Mouse (Mus musculus) limb, embryonic 14.5 days (tissue): ENCODE measurements around the gene Clta. TPM values are rescaled to one million over a fixed set of nuclear protein-coding genes. Genes with fewer than 3 reads are reported as not detected.

Experiments used
- ATAC-seq: fragments of 200-750 bp; cut with Nextera tagmentation; 2 replicates; pipeline ENCODE4 v1.8.0; 2017; ENCODE audit warnings: low read depth, moderate number of reproducible peaks, moderate TSS enrichment; ENCODE audit not compliant: low FRiP score
- DNase-seq: peaks from one replicate; pipeline ENCODE4 v3.0.0-alpha.2; 2015; ENCODE audit warnings: low spot score
- H3K27ac ChIP-seq: fragments of 300-500 bp; sonication (generic); replicated peaks from 2 replicates; pipeline ENCODE4 v1.5.1; 2014; ENCODE audit warnings: low read depth, mild to moderate bottlenecking, low read length, moderate library complexity, mixed read lengths
- H3K27me3 ChIP-seq: fragments of 300-500 bp; sonication (generic); 2 replicates; pipeline ENCODE4 v1.6.1; 2014; ENCODE audit warnings: low read length, mixed read lengths; ENCODE audit not compliant: control insufficient read depth, insufficient read depth
- H3K36me3 ChIP-seq: fragments of 300-500 bp; sonication (generic); 2 replicates; pipeline ENCODE4 v1.6.1; 2014; ENCODE audit warnings: mild to moderate bottlenecking, low read length, moderate library complexity, mixed read lengths; ENCODE audit not compliant: control insufficient read depth, insufficient read depth
- H3K4me1 ChIP-seq: fragments of 300-500 bp; sonication (generic); 2 replicates; pipeline ENCODE4 v1.6.1; 2014; ENCODE audit warnings: antibody characterized with exemption, low read length, mixed read lengths; ENCODE audit not compliant: control insufficient read depth, insufficient read depth
- H3K4me2 ChIP-seq: fragments of 300-500 bp; sonication (generic); replicated peaks from 2 replicates; pipeline ENCODE4 v1.6.1; 2014; ENCODE audit warnings: low read depth, mild to moderate bottlenecking, low read length, moderate library complexity; ENCODE audit not compliant: severe bottlenecking
- H3K4me3 ChIP-seq: fragments of 300-500 bp; sonication (generic); replicated peaks from 2 replicates; pipeline ENCODE4 v1.5.1; 2014; ENCODE audit warnings: low read length
- H3K9ac ChIP-seq: fragments of 300-500 bp; sonication (generic); 2 replicates; pipeline ENCODE4 v1.6.1; 2014; ENCODE audit warnings: mild to moderate bottlenecking, low read depth, low read length, moderate library complexity; ENCODE audit not compliant: severe bottlenecking
- H3K9me3 ChIP-seq: fragments of 300-500 bp; sonication (generic); 2 replicates; pipeline ENCODE4 v1.6.1; 2016; ENCODE audit warnings: low read length; ENCODE audit not compliant: control insufficient read depth
- POLR2A ChIP-seq: fragments of 200-500 bp; IDR thresholded peaks from 2 replicates; pipeline ENCODE4 v1.8.0; 2012; ENCODE audit warnings: inconsistent platforms, mild to moderate bottlenecking, moderate library complexity, borderline replicate concordance; ENCODE audit not compliant: insufficient read depth, insufficient read length; ENCODE audit errors: extremely low read depth
- WGBS: fragments of 180-500 bp; shearing (Covaris S2); extraction: QIAGEN DNeasy Blood & Tissue Kit; methylation state at CpG from one replicate; pipeline ENCODE4 v1.1.7; 2014; 5-methylcytosine and 5-hydroxymethylcytosine counted together
- polyA plus RNA-seq, 2 experiments: library from polyadenylated mRNA; depleted of rRNA in 1 of 2; stranded (reverse) in 1 of 2; unstranded in 1 of 2; fragments of >200 nt; fragmentation: Nextera tagmentation in 1 of 2; extraction: Ambion mirVana in 1 of 2; gene quantifications; 2 replicates each; pipeline versions ENCODE4 v1.2.1 to v1.2.3; 2012 to 2014

The Clta gene
- polyA plus RNA-seq, 2 experiments, result 252 to 361 TPM

DNA sequence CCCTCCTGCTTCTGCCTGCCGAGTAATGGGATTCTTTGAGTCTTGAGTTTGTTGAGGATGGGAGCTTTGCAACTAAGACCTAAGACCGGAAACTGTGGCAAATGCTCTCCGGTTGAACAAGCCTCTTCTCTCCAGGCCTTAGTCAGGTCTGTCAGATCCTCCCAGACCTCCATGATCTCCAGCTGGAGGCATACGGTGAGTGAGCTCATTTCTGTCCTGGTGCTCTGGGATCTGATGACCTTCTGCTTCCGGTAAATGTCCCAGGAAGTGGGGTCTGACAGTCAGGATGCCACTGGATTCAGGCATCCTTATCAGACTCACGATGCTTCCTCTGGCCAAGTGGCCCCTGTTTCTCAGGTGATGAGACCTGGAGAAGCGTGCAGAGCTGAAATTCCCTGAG lies 23.0 kb upstream of the Clta start:
- no peak for TF ChIP-seq POLR2A
- H3K27ac ChIP-seq, result no peak overlapping the region
- no peaks in the 10 kb centered on the region for H3K36me3 ChIP-seq
- no peak for ATAC-seq
- no peaks in the 10 kb centered on the region for H3K9me3 ChIP-seq
- H3K27me3 ChIP-seq, result no peaks in the 10 kb centered on the region
- H3K4me2 ChIP-seq, result no peak overlapping the region
- peaks cover 27% of the 10 kb centered on the region for H3K4me1 ChIP-seq
- H3K9ac ChIP-seq, result no peak overlapping the region
- WGBS, result 92% methylated on average over 7 of the region's 7 CpGs
- DNase-seq, result no peak
- no peak overlapping the region for H3K4me3 ChIP-seq

DNA sequence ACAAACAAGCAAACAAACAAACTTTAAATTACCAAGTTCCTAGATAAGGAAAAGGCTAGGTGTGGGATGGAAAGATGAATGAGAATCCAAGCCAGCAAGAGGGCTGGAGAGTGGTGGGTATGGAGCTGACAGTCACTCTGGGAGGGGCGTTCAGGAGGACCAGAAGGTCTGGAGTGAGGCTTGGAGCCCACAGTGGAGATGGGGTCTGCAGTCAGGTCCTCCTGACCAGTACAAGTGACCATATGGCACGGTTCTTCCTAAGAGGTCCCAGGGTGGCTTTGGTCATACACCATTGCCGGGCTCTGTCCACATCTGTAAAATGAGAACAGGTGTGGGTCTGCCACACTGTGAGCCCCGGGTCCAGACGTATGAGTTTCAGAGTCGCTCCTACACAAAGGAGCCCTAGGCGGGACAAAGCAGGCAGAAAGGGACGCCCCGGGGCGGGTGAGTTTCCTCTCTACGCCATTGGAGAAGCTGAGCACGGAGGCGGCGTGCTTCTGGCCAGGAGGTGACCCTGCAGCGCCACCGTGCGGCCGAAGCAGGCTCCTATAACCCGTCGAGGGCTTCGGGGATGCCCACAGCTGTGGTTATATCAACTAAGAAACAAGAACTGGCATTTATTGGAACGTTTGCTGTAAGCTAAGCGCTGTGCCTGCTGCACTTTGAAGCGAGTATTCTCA lies 22.1 kb upstream of the Clta start:
- Histone ChIP-seq H3K4me1 (peaks cover 27% of the 10 kb centered on the region), H3K4me2 (peak overlapping the region; percentile 68), H3K27me3 (no peaks in the 10 kb centered on the region), H3K9me3 (no peaks in the 10 kb centered on the region), H3K27ac (0 out of 2 replicates have a peak overlapping the region, but pooled peaks have one; percentile 29), H3K9ac (peak overlapping the region; percentile 59), H3K4me3 (peak overlapping the region; percentile 34), H3K36me3 (no peaks in the 10 kb centered on the region)
- under 1% methylated on average over 24 of the region's 24 CpGs for WGBS
- ATAC-seq (peak; percentile 89), DNase-seq (peak; percentile 93)
- peak; percentile 54; the same call in 1 of the 2 replicates for TF ChIP-seq POLR2A

DNA sequence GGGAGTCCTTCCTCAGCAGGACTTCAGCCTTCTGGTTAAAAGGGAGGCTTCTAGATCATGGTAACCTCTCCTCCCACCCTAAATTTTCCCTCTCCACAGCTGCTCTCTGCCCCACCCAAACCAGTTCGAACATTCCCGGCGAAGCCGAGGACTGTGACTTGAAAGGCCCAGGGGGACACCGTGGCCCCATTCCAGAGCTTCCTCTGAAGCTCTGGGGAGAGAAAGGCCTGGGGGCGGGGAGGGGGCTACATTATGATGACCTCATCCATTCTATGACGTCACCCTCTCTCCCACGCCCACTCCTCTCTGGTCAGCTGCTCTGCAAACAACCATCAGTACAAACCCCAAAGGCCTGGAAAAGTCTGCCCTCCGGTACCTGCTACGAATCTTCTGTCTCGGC lies 21.1 kb upstream of the Clta start, which contains the start of gene Ccin:
Gene Ccin (plus strand): TSS at position 303 of the 400 bp plus-strand sequence.
- ATAC-seq (no peak), DNase-seq (no peak)
- peaks cover 25% of the 10 kb centered on the region for H3K4me1 ChIP-seq
- peak within 1 kb of the TSS; percentile 59 for H3K9ac ChIP-seq
- 0 out of 2 replicates have a peak within 1 kb of the TSS, but pooled peaks have one; percentile 22 for H3K27ac ChIP-seq
- H3K27me3 ChIP-seq, result no peaks in the 10 kb centered on the region
- H3K4me3 ChIP-seq, result peak within 1 kb of the TSS; percentile 34
- 84% methylated on average over 11 of the region's 11 CpGs for WGBS
- H3K9me3 ChIP-seq, result no peaks in the 10 kb centered on the region
- no peak for TF ChIP-seq POLR2A
- H3K36me3 ChIP-seq, result no peaks in the 10 kb centered on the region
- peak within 1 kb of the TSS; percentile 68 for H3K4me2 ChIP-seq

DNA sequence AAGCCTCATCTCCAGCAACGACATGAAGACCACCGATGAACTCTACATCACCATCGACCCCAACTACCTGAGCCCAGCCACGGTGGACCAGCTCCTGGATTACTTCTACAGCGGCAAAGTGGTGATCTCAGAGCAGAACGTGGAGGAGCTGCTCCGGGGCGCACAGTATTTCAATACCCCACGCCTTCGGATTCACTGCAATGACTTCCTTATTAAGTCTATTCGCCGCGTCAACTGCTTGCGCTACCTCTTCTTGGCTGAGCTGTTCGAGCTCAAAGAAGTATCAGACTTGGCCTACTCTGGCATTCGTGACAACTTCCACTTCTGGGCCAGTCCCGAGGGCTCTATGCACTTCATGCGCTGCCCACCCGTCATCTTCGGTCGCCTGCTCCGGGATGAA lies 20.5 kb upstream of the Clta start:
- H3K27ac ChIP-seq, result no peak overlapping the region
- DNase-seq, result no peak
- no peak overlapping the region for H3K9ac ChIP-seq
- H3K36me3 ChIP-seq, result no peaks in the 10 kb centered on the region
- H3K4me2 ChIP-seq, result no peak overlapping the region
- ATAC-seq, result no peak
- H3K4me1 ChIP-seq, result peaks cover 19% of the 10 kb centered on the region
- no peaks in the 10 kb centered on the region for H3K9me3 ChIP-seq
- no peaks in the 10 kb centered on the region for H3K27me3 ChIP-seq
- H3K4me3 ChIP-seq, result no peak overlapping the region
- TF ChIP-seq POLR2A, result no peak
- WGBS, result 89% methylated on average over 22 of the region's 22 CpGs

GRCm38 (mm10) chr4:43984326-43984725 lies 19.9 kb upstream of the Clta start:
- no peak for TF ChIP-seq POLR2A
- H3K4me2 ChIP-seq, result no peak overlapping the region
- H3K4me3 ChIP-seq, result no peak overlapping the region
- no peak overlapping the region for H3K9ac ChIP-seq
- H3K27me3 ChIP-seq, result no peaks in the 10 kb centered on the region
- 92% methylated on average over 19 of the region's 19 CpGs for WGBS
- H3K36me3 ChIP-seq, result no peaks in the 10 kb centered on the region
- H3K4me1 ChIP-seq, result peaks cover 16% of the 10 kb centered on the region; the same call in 1 of the 2 replicates
- ATAC-seq (no peak), DNase-seq (no peak)
- no peak overlapping the region for H3K27ac ChIP-seq
- H3K9me3 ChIP-seq, result no peaks in the 10 kb centered on the region
